Mouse (Mus musculus) brain, adult 2 months (tissue): ENCODE results near the gene Gsn.

Experiments used
- DNase-seq: peaks from one replicate; pipeline ENCODE4 v3.0.0; 2011; ENCODE audit warnings: low read depth, low spot score

The Gsn gene

DNA sequence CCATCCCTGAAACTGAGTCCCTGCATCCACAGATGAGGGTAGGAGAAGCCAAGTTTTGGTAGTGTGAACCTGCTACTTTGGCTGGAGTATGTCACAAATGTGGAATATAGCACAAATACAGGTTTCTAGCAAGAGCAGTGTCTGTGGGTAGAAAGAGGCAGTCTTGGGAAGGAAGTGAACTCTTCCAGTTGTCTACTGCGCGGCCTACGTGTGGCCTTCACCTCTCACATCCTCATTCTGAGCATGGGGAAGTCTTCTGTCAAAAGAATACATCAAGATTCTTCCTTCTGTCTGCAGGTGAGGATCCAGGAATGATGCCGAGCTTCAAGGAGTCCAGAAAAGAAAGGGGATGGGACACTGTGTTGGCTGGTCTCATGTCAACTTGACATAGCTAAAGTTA is 2.4 kb upstream of the Gsn start:
- no peak for DNase-seq

DNA sequence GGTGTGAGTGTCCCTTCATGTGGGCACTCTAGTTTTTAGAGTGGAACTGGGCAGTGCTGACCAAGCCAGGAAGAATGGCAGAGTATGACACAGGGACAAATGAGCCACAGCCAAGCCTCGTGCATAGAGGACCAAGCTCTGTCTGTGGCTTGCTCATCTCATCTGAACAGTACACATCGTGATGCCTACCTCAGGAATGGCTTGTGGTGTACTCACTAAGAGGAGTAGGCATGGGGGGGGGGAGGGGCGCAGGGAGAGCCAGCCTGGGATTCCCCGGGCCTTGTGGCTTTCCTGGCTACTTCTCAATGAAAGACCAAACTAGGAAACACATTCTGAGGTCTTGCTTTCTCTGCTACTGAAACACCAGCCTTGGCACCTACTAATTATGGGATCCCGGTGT is 1.2 kb upstream of the Gsn start:
- DNase-seq = no peak

DNA sequence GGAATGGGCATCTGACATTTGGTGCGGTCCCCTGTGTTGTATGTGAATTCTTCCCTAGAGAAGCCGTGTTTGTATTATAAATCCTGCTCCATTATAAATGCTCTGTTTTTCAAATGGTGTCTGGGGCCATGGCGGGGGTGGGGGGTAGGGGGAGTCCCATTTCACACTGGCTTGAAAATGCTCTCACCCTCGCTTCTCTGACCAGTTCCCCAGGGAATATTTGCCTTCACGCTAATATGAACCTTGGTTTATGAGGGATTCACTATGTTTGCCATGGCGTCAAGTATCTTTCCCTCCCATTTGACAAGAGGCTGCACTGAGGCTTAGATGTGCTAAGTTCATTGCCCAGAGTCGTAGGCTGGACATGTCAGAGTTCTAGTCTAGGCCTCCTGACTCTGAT is 718 bp upstream of the Gsn start:
- no peak for DNase-seq

DNA sequence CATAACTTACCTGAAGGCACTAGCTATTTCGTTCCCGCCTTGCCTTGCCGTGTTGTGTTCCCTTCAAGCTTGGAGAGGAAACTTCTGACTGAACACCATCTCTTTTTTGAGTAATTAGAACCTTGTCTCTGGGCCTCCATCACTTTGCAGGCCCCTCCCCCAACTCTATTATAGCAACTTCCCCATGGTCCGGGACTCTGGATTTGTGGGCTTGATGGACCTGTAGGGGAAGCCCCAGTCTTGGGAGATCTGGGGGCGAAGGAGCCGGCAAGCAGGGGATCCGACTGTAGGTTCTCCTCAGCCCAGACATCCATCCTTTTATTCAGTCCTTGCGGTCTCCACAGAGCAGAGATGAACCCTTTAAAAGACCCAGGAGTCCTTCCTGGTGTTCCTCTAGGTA is 752 bp downstream of the Gsn start:
- DNase-seq = no peak

DNA sequence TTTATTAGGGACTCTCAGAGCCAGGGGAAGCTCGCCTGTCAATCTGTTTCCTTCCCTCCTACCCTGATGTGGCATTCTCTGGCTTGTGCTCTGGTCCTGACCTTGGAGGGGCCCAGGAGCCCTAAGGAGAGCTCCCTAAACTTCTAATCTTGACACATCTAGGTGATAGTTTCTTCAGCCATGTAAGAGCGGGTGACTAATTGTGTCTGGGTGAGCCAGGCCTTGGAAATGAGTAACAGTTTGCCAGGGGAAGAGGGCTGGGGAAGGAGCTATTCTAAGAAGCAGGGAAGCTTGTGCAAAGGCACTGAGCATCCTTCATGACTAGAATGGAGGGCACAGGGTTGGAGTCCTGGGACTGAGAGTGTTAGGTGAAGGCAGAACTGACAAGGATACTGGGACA is 1.7 kb downstream of the Gsn start:
- peak; percentile 35 for DNase-seq

DNA sequence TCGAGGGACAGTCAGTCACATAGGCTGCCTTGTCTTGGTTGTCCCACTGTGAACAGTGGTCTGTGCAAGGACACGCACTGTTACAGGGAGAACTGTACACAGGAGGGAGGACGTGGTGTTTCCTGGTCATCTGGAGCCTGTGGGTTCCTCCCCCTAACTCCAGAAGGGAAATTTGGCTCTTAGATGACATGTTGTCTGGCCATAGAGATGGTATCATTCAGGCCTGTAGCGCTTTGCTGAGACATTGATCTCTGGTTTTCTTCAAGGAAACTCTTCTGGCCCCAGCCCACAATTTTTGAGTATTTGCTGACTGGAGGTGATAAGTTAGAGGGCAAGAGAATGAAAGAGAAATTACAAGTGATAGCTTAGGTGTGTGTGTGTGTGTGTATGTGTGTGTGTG is 2.4 kb downstream of the Gsn start:
- no peak for DNase-seq

DNA sequence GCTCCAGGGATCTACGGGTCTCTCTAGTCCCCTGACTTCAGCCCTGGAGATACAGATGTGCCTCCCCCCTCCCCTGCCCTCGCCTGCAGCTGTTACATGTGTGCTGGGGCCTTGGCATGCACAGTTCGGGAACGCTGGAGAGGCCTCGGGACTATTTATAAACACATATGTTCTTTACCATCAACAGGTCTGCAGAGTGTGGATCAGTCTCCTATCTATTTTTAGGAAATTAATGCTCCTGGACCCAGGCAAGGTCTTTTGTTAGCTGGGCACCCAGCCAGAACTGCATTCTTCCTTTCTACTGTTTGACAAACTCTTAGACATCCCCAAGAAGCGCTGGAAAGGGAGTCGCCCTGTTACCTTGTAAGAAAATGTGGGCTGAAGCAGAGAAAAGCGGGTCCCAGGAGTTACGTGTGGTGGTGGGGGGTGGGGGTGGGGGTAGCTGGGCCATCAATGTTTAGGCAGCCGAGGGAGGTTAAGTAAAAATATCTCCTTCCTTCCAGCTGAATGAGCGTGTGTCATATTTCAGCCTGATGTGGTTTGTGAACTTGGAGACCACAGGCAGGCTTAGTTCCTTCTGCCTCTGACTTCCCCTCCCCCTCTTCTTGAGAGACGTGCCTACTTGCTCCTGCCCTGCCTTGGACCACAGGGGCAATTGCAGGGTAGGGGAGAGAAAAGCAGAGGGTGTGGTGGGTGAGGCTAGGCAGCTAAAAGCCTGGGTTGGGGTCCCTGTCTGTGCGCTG is 3.3 kb downstream of the Gsn start:
- no peak for DNase-seq

DNA sequence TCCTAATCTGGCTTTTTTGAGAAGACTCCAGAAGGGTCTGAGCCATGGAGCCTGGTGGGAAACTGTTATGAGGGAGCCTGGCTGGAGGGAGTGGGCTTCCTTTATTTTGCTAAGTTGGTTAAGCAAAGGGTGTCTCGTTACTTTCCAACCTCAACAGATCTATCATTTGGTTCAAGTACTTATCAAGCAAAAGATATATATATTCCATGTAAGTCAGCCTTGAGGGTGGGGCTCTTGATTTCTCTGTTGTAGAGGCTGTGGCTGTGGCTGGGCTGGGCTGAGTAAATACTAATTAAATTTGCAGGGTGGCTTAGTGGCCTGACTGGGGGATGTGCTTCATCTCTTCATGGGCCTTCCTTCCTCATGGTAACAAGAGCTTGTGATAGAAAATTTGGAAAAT is 4.1 kb downstream of the Gsn start:
- DNase-seq = no peak

DNA sequence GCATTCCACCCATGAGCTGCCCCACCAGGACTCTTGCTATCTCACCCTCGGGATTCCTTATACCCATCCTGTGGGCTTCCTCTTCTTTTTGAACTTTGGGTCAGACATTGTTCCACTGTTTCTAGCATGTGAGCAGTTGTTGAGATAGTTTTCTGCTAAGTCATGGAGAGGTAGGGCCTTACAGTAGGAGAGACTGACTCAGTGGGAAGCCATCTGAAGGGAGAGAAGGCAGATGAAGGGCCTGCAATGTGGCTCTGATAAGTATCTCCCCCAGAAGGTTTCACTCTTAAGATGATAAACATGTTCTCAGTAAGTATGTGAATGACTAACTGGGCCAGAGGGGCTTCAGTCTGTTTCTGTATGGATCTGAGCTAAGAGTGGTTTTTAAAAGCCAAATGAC is 7.9 kb downstream of the Gsn start:
- DNase-seq = no peak

DNA sequence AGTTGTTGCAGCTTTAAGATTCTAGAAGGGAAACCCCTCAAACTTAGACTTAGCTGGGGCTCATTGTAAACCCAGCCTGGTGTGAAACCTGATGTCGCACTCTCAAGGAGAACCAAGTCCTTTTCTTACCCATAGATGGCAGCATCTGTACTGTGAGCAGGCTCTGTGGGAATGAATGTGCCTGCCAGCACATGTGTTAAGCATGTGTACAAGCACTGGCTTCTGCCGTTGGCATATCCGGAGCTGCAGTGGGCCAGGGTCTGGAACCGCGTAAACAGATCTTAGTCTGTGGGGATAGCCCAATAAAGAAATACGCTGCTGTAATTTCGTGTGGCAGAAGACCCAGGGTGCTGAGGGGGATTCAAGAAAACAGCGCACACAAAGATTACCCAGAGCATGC is 9.1 kb downstream of the Gsn start:
- peak; percentile 87 for DNase-seq

DNA sequence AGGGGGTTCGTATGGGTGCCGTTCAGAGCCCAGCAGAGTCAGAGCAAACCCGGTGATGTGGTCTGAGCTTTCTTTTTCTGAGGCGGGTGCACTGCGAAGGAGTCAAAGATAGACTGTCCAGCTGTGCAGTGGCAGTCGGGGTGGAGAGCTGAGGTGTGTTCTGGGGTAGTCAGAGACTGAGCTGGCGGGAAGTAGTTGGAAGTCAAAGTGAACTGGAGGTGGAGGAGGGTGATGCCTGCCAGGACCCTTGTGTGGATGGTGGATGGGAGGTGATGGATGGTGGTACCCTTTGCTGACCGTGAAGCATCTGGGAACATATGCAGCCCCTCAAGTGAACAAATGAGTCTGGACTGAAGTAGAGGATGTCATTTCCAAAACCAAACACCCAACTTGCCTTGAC is 9.6 kb downstream of the Gsn start:
- DNase-seq = no peak

DNA sequence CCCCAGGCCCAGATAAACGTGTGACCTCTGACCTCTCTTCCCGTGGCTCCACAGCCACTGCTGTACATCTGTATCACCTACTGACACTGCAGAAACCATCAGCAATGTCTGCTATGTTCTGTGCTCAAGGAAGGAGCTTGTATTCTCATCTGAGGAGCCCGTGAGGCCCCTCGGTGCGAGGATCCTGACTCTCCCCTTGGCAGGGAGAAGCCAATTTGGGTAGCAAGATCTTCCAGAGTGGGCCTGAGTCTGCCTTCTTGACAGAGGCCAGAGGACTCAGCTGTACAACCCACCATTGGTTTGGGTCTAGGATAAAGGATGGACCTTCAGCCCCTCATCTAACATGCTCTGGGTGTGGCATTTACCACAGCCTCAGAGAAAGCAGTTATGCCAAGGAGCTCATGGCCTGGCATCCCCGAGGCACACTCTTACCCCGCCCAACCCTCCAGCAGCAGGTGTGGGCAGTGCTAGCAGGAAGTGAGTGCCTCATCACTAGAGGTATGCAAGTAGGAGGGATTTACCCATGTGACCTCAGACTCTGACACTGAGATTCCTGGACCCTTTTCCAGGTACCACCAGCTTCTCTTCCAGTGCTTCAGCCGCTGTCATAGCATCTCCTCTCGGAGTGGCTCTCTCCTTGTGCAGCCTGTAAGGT is 10.2 kb downstream of the Gsn start:
- no peak for DNase-seq

DNA sequence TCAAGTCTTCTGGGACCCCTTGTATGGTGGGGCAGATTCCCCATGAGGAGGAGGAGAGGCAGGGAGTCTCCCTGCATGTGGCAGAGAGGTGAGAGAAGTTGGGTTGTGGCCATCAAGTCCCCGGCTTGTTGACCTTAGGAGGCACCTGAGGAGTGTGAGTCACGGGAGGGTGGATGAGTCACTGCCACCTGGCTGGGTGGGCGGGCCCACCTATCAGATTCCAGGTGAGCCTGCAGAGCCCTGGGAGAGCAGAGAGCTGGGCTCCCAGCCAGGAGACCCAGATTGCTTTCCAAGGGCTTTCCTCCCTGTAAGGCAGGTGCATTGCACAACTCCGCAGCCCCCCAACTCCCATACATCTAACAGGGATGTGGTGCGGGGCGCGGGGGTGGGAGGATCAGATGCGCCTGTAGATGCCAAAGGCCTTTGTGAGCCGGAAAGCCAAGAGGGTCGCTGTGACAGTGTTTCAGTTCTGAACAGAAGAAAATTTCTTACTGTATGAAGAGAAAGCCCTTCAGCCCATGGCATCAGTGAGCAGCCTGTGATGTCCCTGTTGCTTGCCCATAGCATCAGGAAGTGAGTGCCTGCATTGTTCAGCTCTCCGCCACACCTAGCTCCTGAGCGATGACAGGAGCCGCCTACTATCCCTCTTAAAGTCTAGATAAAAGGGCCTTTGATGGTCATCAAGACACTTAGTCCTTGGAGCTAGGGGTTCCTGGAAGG is 11.1 kb downstream of the Gsn start:
- DNase-seq = no peak

DNA sequence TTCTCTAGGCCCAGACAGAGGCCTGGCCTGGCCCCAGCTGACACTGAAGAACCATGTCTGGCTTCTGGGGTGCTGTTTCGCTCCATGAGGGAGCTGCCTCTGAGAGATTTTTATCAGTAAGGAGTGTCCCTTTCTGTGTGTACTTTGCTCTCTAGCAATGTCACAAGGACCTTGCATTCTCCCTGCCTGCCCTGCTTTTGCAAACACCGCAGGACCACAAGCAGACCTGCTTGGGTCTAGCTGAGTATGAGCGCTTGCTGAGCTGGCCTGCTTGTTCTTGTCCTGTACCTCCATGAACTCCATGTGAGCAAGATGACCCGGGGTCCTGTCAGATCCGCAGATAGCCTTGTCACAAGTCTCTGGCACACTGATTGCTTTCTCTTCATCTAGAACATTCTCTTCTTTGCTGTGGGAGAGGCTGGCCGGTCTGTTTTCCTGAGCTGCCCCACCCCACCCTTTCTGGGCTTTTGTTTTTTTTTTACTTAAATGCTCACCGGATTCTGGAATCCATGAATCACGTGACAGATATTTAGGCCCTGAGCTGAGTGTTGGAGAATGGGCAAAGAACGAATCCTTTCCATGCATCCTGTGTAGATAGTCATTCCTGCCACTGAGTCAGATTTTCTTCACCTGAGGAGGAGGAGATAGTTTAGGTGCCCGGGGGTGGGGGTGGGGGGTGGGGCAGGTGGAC is 11.8 kb downstream of the Gsn start:
- DNase-seq = no peak

DNA sequence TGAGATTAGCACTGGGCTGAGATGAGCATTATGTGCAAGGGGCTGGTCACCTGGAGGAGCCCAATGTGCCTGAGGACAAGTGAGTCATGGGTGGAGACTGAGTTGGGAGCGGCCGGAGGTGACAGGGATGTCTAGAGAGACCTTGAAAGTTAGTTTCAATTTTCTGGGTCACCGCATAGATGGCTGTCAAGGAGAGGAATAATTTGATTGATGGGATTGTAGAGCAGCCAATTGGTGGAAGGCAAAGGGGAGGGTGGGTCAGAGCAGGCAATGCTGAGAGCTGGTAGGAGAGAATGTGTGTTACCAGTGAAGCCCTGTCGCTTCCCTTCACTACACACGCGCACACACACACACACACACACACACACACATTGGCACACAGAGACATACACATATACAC is 13.0 kb downstream of the Gsn start:
- no peak for DNase-seq

DNA sequence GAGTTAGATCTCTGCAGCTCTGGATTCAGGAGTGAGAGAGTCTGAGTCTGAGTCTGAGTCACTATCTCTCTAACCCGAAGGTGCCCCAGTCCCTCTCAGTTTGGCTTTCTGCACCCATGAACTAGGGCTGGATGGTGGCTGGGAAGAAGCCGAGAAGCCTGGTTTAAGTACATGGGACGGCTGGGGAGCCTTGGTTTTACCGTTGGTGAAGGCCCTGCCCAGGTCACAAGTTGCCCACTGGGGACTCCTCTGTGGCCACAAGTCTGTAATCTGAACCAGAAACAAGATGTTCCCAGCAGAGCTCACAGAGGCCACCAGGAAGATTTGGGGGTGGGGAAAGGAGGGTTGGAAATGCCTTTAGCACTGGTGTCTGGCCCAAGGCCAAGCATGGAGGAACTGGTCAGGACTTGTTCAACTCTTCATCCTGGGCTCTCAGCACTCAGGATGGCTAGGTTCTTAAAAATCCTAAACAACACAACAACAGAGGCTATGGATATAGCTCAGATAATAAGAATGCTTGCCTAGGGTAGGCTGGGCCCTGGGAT is 13.6 kb downstream of the Gsn start:
- no peak for DNase-seq

DNA sequence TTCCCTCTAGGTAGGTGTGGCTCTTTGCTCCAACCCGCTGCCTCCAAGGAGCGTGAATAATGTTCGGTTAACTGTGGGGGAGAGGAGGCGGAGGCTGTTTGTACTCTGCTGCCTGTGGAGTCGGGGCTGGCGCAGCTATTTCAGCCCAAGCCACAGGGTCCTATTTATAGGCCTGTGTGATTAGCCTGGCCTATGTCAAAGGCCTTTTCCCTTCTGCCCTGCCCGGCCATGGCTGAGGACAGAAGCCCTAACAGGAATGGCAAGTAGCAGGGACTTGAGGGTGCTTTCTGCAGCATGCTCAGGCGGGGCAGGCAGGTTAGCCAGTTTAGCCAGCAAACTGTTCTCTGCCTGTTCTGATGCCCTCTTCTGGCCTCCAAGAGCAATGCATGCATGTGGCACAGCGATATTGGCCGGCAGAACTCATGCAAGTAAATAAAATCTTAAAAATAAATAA is 14.4 kb downstream of the Gsn start:
- DNase-seq = peak; percentile 86

DNA sequence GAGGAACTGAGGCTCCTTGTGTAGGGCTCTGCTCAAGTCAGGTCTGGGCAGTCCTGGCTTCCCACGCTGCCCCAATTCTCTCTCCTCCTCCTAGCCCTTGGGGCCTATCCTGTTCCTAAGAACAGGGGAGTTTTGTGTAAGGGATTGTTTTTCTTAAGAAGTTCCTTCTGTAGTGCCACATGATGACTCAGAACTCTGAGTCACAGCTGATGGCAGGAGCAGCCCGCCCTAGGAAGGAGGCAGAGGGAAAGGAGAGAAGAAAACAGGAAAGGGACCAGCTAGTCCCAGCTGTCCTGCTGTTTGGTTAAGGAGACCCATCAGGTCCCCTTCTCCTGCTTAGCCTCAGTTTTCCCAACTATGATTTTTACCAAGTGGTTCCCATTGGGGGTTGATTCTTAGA is 15.6 kb downstream of the Gsn start:
- DNase-seq = peak; percentile 93

DNA sequence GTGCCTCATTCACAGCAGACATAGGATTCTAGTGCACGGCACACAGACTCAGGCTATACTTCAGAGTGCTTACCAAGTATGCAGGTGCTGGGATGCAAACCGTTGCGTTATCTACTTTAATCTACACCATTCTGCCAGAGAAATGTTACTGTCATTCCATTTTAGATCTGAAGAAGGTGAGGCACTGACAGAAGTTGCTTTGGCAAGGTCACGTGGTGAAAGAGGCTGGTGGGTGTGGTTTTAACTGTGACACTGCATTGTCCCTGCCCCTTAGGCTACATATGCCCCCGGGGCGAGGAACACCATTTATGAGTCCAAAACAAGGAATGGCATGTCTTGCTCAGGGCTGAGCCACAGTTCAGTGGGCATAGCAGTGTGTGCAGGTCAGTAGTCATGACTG is 16.7 kb downstream of the Gsn start:
- DNase-seq = no peak

DNA sequence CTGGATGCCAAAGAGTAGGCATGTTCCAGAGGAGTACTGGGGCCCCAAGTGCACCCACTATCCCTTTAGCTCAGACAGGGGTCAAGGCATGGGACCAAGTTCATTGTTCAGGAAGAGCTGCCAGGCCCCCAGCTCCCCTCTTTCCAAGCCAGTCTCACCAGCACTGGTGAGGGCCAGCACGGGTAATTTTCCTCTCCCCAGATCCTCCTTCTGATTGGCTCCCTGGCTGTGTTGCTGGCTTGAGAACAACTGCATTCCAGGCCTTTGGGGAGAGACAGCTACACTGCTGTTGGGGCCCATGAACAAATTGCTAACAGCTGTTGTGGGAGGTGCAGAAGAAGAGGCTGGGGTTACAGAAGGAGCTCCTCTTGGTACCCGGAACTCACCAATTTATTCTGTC is 17.4 kb downstream of the Gsn start:
- DNase-seq = peak; percentile 90

DNA sequence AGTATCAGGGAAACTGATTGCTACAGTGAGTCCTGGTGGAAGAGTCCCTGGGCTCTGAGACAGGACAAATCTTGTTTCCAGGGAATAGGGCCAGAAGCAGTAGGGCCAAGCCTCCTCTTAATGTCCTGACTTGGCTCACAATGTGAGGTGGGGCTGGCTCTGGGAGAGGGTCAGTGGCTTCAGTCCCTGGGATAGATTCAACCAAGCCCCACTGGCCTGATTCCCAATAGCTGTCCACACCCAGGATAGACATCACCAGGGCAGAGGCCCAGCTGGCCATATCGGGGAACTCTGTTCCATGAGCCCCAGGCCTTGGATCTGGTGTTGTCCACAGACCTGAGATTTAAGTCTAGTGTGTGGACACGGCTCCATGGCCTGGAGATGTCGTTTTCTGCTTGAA is 21.5 kb downstream of the Gsn start:
- DNase-seq = no peak
